Mouse (Mus musculus) heart, adult 2 months (tissue): ENCODE measurements around the gene B4galnt4.

Source experiments
- CTCF ChIP-seq: fragments of 200-600 bp; IDR thresholded peaks from 2 replicates; pipeline ENCODE4 v1.8.1; 2022; ENCODE audit warnings: antibody characterized with exemption, mild to moderate bottlenecking, moderate library complexity
- EP300 ChIP-seq: fragments of 200-500 bp; IDR thresholded peaks from 2 replicates; pipeline ENCODE4 v1.6.1; 2011; ENCODE audit warnings: low read depth, low read length, control low read depth; ENCODE audit not compliant: insufficient read depth

DNA sequence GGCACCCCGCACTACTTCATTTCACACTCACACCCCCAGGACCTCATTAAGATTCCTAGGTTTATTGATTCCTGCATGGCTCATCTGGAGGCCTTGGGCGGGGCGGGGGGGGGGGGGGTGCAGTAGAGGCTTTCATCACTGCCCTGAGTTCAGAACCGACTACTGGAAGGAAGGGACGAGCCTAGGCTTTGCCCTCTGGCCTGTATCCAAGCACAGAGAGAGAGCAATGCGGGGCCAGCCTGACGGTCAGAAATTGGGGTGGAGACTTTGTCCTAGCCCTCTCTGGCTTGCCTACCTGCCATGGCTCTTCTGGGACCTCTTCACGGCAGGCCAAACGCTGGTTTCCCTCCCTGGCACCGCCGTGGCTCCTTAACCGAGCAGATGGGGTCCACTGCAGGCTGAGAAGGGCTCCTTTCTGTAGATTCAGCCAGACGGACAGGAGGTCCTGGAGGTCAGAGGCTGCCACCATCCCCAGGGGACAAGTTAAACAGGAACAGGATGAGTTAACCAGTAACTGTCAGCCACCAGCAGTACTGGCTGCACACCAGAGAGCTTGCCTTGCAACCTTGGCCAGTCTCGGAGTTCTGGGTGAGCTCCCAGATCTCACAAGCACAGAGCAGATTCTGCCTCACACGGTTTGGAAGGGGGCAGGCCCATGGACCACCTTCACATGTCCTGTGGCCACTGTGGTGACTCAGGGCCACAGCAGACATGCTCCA lies 33.7 kb downstream of the B4galnt4 start:
- TF ChIP-seq CTCF (no peak), EP300 (no peak)
